Mouse (Mus musculus): ENCODE results near the gene Fancd2os.
A peak's percentile ranks its signal among the peaks of the same experiment; 100 is the strongest.

Gene Fancd2os

DNA sequence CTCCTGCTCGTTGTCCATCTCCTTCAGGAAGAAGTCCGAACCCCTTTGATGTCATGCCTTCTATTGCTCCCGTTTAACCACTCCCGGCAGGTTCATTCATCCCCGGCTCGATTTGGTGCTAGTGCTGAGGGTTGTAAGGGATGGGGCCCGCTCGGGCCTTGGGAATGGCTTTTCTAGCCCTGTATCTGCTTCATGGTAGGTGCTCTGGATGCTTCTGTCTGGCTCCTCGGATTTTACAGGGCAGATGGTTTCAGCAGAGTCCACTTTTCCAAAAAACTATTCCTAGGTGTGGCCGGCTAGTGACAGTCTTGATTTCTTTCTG, 4.7 kb upstream of the Fancd2os start:
- no peak for DNase-seq (ENCODE audit: inconsistent ontology term)

DNA sequence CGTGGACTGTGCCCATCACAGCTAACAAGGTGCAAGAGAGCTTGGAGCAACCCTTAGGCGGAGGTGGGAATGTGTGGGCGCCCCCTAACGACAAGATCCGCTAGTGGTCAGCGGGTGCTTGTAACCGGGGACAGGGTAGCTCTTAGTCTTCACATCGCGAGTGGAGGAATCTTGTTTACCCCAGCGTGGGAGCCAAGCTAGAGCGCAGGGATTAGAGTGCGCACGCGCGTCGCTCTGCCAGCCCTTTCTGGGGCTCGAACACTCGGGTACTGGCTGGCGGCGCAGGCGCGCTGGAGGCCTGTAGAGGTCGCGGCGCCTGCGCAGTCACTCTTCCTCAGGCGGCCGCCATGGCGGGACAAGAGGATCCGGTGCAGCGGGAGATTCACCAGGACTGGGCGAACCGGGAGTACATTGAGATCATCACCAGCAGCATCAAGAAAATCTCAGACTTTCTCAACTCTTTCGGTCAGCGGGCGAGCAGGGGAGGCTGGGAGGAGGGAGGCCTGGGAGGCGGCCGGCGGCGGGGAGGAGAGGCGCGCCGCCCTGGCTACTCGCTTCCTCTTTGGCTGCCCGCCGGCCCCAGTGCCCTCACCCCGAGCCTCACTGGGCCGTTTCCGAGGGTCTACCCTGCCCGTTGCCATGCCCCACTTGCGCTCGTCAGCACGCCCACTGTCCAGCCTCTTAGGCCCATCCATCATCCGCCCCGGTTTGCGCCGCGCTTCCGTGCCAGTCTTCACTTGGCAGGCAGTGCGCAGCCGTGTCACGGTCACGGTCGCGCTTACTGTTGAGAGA, 4.1 kb upstream of the Fancd2os start, which contains the start of gene Brk1:
Gene Brk1 (plus strand): TSS at position 341 of the 792 bp plus-strand sequence.
- DNase-seq (ENCODE audit: inconsistent ontology term) = peak; percentile 85

DNA sequence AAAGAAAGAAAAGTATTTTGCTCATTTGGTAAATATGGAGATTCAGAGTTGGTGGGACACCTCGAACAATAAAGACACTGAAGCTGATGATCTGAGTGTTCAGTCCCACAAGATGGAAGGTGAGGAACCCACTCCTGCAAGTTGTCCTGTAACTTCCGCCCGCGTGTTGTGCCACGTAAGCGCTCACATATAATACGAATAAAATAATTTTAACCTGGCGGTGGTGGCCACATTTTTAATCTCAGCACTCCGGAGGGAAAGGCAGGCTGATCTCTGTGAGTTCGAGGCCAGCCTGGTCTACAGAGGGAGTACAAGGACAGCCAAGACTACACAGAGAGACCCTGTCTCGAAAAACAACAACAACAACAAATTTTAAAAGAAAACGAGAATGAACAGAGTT, 3.5 kb upstream of the Fancd2os start:
- peak; percentile 6 for DNase-seq (ENCODE audit: inconsistent ontology term)

DNA sequence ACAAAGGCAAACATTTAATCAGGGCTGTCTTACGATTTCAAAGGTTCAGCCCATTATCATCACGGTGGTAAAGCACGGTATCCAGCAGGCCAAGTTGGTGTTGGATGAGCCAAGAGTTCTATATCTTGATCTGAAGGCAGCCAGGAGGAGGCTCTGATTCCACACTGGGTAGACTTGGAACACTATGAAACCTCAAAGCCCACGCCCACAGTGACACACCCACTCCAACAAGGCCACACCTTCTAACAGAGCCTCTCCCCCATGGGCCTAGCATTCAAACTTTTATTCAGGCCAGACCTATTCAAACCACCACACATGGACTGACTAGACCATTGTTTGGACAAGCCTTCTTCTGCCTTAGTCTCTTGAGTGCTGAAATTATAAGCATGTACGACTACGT, 2.3 kb upstream of the Fancd2os start:
- DNase-seq (ENCODE audit: inconsistent ontology term) = no peak

DNA sequence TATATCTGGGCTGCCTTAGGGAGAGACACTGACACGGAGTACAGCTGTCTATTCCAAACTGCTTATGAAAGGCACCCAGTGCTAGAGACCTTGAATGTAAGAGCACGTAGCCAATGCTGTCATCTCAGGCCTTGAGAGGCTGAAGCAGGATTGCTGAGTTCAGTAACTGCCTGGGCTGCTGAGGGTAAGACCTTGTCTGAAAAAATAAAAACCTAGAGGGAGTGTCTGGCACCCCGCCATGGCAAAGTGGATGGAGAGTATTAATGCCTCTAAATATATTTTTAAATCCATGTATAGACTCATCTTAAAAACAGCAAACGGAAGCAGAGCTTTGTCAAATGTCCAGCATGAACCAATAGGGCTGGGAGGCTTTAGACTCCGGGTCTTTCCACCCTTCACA, 682 bp downstream of the Fancd2os start:
- no peak for DNase-seq (ENCODE audit: inconsistent ontology term)

DNA sequence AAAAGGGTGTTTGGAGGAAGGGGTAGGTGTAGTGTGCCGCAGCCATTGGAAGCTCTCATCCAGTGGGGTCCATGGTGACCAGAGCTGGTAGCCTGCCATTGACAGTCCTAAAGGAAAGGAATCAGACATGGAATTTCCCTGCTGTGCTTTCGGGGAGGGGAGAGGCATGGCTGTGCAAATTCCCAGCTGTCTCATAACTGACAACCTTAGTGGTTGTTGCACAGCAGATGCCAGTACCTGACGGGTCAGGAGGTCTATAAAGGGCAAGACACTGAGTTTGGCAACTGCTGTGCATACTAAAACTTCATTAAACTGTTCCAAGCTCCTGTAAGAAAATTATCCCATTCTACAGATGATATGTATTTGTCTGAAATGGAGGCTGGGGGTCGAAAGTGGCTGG, 2.6 kb downstream of the Fancd2os start:
- no peak for DNase-seq (ENCODE audit: inconsistent ontology term)

DNA sequence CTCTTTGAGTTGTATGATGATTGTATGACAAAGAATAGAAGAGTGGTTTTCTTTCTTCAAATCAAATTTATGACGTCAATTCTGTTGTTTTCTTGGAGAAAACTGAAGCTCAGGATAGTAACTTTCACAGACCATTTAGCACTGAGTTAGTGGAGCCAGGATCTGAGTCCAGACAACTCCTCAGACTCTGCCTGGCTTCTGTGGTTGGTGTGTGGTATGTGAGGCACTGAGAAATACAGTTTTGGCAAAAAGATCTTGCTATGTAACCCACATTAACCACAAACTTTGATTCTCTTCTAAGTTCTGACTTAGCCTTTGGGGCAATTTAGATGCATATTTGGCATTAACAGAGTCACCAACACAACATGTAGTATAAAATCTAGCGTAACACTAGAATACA, 7.9 kb downstream of the Fancd2os start:
- DNase-seq (ENCODE audit: inconsistent ontology term) = no peak

DNA sequence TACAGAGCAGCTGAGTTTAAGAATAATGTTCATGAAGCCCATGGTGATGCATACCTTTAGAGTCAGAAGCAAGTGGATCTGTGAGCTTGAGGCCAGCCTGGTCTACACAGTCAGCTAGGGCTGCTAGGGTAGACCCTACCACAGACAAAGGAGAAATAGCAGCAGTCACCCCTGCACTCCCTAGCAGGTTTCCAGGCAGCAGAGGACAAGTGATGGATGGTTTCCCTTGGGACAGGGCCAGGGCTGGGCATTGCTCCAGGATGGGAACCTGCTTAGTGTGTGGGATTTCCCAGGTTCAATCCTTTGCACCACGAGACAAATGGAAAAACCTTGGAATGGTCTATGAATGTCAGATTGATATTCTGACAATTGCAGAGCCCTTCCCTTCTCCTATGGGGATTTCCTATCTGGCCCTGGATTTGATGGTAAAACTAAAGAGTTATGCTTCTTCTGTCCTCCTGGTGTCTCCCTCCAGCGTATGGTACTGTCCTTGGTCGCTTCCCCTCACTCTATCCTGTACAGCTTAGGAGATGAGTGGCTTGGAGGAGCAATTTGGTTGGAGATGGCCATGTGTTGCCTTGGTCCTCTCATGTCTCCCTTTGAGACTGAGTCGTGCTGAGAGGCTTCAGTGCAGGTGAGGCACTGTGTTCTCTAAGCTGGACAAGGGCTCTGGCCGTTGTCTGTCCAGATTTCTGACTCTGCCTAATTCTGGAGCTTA, 13.9 kb downstream of the Fancd2os start:
- peak; percentile 28 for DNase-seq (ENCODE audit: inconsistent ontology term)

DNA sequence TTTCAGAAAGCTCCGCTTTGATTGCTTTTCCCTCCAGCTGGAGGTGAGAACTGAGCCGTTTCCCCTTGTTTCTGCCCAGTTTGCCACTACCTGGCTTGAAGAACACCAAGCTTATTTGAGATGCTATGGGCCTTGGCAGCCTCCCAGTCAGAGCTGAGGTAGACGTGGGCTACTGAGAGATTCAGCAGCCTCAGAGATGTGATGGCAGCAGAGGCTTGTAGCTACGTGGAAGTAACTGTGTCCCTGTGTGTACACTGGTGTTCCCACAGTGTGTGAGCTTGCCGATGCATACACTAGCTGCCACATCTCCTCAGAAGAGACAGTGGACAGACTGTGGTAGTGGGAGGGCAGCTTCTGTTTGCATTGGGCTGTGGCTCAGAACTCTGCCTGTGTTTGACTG, 15.4 kb downstream of the Fancd2os start:
- no peak for DNase-seq (ENCODE audit: inconsistent ontology term)

DNA sequence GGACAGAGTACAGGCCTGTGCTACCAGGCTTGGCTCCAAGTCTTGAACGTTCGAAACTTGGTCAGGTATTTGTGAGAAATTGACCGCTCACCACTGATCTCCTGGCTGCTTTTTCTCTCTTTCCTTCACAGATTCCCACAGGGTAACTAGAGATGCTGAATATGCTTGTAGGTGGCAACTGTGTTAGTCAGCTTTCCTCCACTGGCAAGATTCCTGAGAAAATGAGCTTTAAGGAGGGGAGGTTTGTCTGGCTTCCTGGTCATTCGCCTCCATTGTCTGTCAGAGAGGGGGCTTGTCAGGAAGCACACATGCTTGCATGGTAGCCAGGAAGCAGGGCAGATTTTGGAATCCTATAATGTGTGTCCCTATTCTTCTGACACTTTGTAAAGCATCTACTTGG, 17.5 kb downstream of the Fancd2os start:
- DNase-seq (ENCODE audit: inconsistent ontology term) = no peak

DNA sequence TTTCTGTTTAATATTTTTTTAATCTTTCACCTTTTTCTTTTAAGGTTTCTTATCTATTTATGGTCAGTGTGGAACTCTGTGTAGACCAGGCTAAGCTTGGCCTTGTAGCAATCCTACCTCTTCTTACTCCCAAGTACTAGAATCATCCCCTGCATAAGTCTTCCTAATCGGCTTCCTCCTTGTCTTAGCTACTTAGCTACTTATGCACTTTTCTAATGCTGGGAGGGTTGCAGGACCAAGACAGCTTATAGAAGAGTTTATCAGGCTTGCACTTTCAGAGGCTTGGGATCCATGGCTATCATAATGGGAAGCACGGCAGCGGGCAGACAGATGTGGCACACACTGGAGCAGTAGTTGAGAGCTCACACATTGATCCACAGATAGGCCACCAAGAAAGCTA, 21.2 kb downstream of the Fancd2os start:
- no peak for DNase-seq (ENCODE audit: inconsistent ontology term)

DNA sequence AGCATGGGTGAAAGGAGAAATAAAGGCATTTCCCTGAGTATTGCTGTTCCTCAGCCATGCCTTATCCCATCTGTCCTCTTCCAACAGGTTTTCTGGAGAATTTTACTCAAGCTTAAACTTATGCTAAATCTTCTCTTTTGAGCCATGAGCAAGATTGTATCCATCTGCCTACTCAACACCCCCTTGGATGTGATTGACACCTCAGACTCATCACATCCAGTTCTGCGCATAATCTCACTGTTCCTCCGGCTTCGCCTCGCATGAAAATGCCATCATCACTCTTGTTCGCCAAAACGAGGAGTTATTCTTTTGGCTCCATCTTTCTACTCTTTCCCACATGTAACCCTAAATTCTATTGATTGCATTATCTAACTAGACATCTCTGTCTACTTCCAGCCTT, 24.5 kb downstream of the Fancd2os start:
- DNase-seq (ENCODE audit: inconsistent ontology term) = no peak

DNA sequence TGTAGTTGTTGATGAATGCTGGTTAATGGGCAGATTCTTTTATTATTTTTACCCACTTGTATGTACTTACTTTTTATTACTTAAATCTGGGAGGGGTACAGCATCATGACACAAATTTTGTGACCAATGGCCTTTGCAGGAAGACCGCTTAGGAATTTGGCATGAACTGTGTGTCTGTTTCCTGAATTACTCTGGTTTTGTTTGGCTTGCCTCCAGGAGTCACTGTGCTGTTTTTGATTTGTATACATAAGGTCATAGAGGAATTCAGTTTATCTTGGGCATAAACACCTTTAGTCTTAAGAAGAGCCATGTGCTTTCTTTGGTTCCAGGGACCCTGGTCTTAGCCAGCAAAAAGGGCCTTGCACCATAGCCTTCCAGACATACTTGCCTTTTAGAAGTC, 36.0 kb downstream of the Fancd2os start:
- DNase-seq (ENCODE audit: inconsistent ontology term) = no peak

DNA sequence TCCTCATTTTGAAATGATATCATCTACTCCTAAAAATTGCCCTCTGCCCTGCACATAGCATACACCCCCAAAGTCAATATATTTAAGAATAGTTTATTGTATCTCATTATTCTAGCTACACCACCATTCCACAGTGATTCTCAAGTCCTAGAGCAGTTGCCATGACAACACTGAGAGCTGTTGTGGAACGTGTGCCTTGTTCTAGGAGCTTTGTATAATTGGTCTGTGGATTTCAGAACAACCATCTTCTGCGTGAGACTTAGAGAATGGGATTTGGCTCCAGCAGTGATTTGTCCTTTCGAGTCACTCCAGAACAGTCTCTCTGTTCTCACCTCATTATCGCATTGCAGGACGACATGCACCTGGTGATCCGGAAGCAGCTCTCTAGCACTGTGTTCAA, 40.8 kb downstream of the Fancd2os start:
- DNase-seq (ENCODE audit: inconsistent ontology term) = no peak
